Mouse (Mus musculus) lung, postnatal 0 days (tissue): ENCODE measurements around the gene Prim2. TPM values are rescaled to one million over a fixed set of nuclear protein-coding genes. Genes with fewer than 3 reads are reported as not detected.

Source experiments
- ATAC-seq: fragments of 200-750 bp; cut with Nextera tagmentation; 2 replicates; pipeline ENCODE4 v1.8.0; 2017; ENCODE audit warnings: moderate library complexity
- DNase-seq: peaks from one replicate; pipeline ENCODE4 v3.0.0-alpha.2; 2016; ENCODE audit warnings: low spot score
- H3K27ac ChIP-seq: fragments of 300-500 bp; sonication (generic); 2 replicates; pipeline ENCODE4 v1.5.1; 2014; ENCODE audit warnings: antibody characterized with exemption, mild to moderate bottlenecking, low read length, mixed read lengths
- H3K27me3 ChIP-seq: fragments of 300-500 bp; sonication (generic); replicated peaks from 2 replicates; pipeline ENCODE4 v1.6.1; 2014; ENCODE audit warnings: low read length, mixed read lengths; ENCODE audit not compliant: insufficient read depth
- H3K36me3 ChIP-seq: fragments of 300-500 bp; sonication (generic); 2 replicates; pipeline ENCODE4 v1.6.1; 2014; ENCODE audit warnings: low read length, mixed read lengths; ENCODE audit not compliant: insufficient read depth
- H3K4me1 ChIP-seq: fragments of 300-500 bp; sonication (generic); 2 replicates; pipeline ENCODE4 v1.6.1; 2014; ENCODE audit warnings: antibody characterized with exemption, low read depth, low read length, mixed read lengths; ENCODE audit not compliant: insufficient read depth
- H3K4me2 ChIP-seq: fragments of 300-500 bp; sonication (generic); replicated peaks from 2 replicates; pipeline ENCODE4 v1.6.1; 2014; ENCODE audit warnings: low read depth, mild to moderate bottlenecking, low read length, moderate library complexity, mixed read lengths
- H3K4me3 ChIP-seq: fragments of 300-500 bp; sonication (generic); 2 replicates; pipeline ENCODE4 v1.5.1; 2014; ENCODE audit warnings: low read depth, low read length
- H3K9ac ChIP-seq: fragments of 300-500 bp; sonication (generic); replicated peaks from 2 replicates; pipeline ENCODE4 v1.6.1; 2014; ENCODE audit warnings: low read depth, mild to moderate bottlenecking
- H3K9me3 ChIP-seq: fragments of 300-500 bp; sonication (generic); 2 replicates; pipeline ENCODE4 v1.6.1; 2016; ENCODE audit warnings: low read length, mixed read lengths
- CTCF ChIP-seq: IDR thresholded peaks from 2 replicates; pipeline ENCODE4 v1.5.1; 2016; ENCODE audit warnings: antibody characterized with exemption, mild to moderate bottlenecking
- EP300 ChIP-seq: IDR thresholded peaks from 2 replicates; pipeline ENCODE4 v1.6.1; 2016; ENCODE audit warnings: antibody characterized with exemption, mild to moderate bottlenecking, control low read depth
- WGBS: fragments of 180-500 bp; shearing (Covaris S2); extraction: QIAGEN DNeasy Blood & Tissue Kit; methylation state at CpG from one replicate; pipeline ENCODE4 v1.1.7; 2014; 5-methylcytosine and 5-hydroxymethylcytosine counted together
- polyA plus RNA-seq: library from polyadenylated mRNA; unstranded; fragments of >200 nt; fragmentation: Nextera tagmentation; extraction: Ambion mirVana; gene quantifications from 2 replicates; pipeline ENCODE4 v1.2.1, GENCODE M21; 2015

Gene Prim2
- polyA plus RNA-seq, 1 experiment from 2014 or later = 7.1 TPM

- TF ChIP-seq EP300 (no peak), CTCF (no peak)
- 89% methylated on average over 3 of the region's 3 CpGs for WGBS
- ATAC-seq = no peak
- Histone ChIP-seq H3K4me3 (no peak overlapping the region), H3K4me1 (no peaks in the 10 kb centered on the region), H3K27me3 (no peaks in the 10 kb centered on the region), H3K4me2 (no peak overlapping the region), H3K9ac (no peak overlapping the region), H3K36me3 (no peaks in the 10 kb centered on the region), H3K9me3 (no peaks in the 10 kb centered on the region), H3K27ac (no peak overlapping the region)
- DNase-seq = no peak
Measured at GRCm38 (mm10) chr1:33458950-33459349, 210.6 kb downstream of the Prim2 start.

DNA sequence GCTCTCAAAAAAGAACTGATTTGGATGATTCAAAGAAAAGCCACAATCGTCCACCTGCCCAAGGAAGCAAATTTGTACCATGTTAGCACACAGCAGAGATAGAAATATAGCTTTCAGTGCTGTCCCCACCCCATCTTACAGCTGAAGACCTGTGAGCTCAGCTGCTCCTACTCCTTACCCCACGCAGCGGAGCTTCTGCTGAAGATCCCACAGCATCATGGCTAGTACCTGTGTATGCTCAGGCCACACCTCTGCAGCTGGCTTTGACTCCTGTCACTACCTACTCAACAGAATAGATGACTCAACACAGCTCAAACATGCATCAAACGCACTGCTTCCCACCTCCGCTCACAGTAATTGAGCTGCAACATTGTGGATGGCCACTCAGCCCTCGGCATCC is 215.3 kb downstream of the Prim2 start:
- Histone ChIP-seq H3K9me3 (no peaks in the 10 kb centered on the region), H3K4me1 (no peaks in the 10 kb centered on the region), H3K4me2 (no peak overlapping the region), H3K27me3 (no peaks in the 10 kb centered on the region), H3K36me3 (no peaks in the 10 kb centered on the region), H3K9ac (no peak overlapping the region), H3K27ac (no peak overlapping the region), H3K4me3 (no peak overlapping the region)
- DNase-seq (no peak), ATAC-seq (no peak)
- 90% methylated on average over 6 of the region's 6 CpGs for WGBS
- no peak for TF ChIP-seq CTCF
- no peak for TF ChIP-seq EP300

DNA sequence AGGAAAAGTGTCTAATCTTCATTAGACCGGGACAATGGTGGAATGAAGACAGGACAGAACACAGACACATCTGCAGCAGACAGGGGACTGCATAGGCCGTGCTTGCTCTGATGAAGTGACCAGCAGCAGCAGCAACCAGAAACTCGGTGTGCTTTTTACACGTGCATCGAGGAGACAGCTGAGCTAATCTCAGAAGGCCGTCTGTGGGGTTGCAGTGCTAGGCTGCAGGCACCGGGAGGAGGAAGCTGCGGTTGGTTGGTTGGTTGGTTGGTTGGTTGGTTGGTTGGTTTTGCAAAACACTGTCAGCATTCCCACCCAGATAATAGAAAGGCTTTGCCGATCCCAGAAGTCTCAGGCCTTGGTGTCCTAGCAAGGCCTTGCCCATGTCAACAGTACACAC is 216.3 kb downstream of the Prim2 start:
- Histone ChIP-seq H3K9ac (no peak overlapping the region), H3K27ac (no peak overlapping the region), H3K27me3 (no peaks in the 10 kb centered on the region), H3K4me2 (no peak overlapping the region), H3K9me3 (no peaks in the 10 kb centered on the region), H3K4me1 (no peaks in the 10 kb centered on the region), H3K36me3 (no peaks in the 10 kb centered on the region), H3K4me3 (no peak overlapping the region)
- ATAC-seq (no peak), DNase-seq (no peak)
- TF ChIP-seq CTCF = no peak
- TF ChIP-seq EP300 = no peak
- WGBS = 82% methylated on average over 9 of the region's 9 CpGs

DNA sequence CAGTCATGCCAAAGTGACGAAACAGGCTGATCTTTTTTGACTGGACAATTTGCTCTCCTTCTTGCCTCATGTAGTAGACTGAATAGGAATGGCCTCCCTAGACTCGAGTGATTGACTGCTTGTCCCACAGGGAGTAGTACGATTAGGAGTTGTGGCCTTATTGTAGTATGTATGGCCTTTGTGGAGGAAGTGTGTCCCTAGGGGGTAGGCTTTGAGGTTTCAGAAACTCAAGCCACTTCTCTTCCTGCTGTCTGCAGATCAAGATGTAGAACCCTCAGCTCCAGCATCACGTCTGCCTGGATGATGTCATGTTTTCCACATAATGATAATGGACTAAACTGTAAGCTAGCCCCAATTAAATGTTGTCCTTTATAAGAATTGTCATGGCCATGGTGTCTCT is 222.4 kb downstream of the Prim2 start:
- ATAC-seq (no peak), DNase-seq (no peak)
- no peak overlapping the region for H3K9ac ChIP-seq
- no peaks in the 10 kb centered on the region for H3K27me3 ChIP-seq
- no peak overlapping the region for H3K27ac ChIP-seq
- H3K4me1 ChIP-seq = no peaks in the 10 kb centered on the region
- no peak overlapping the region for H3K4me2 ChIP-seq
- no peaks in the 10 kb centered on the region for H3K36me3 ChIP-seq
- WGBS = 75% methylated on average over 4 of the region's 4 CpGs
- H3K9me3 ChIP-seq = no peaks in the 10 kb centered on the region
- H3K4me3 ChIP-seq = no peak overlapping the region
- TF ChIP-seq CTCF (no peak), EP300 (no peak)

DNA sequence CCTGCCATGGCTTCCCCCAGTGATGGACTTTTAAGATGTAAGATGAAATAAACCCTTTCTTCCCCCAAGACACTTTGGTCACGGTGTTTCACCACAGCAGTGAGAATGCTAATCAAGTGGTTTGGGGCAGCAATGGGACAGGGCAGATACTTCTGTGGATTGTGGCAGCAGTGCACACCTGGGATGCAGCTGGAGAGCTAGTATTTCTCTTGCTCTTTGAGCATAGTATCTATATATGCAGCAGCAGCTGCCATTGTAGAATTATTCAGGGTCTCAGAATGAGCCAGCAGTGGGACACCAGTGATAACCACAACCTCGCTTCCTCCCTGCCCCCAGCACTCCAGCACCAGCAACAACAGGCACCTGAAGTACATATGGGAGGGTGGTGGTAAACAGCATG is 233.4 kb downstream of the Prim2 start:
- Histone ChIP-seq H3K4me1 (no peaks in the 10 kb centered on the region), H3K9ac (no peak overlapping the region), H3K4me3 (no peak overlapping the region), H3K36me3 (no peaks in the 10 kb centered on the region), H3K4me2 (no peak overlapping the region), H3K27ac (no peak overlapping the region), H3K9me3 (no peaks in the 10 kb centered on the region), H3K27me3 (no peaks in the 10 kb centered on the region)
- ATAC-seq = no peak
- DNase-seq = peak; percentile 3
- TF ChIP-seq EP300 (no peak), CTCF (no peak)
- 82% methylated on average over 2 of the region's 2 CpGs for WGBS

Other genes starting within 250 kb of the Prim2 start
- gene Rab23, start 50.1 kb upstream of the Prim2 start, polyA plus RNA-seq = 13.1 and 14.2 TPM in 2 replicates
- gene Bag2, start 88.0 kb upstream of the Prim2 start, polyA plus RNA-seq = 16.3 and 17.4 TPM in 2 replicates
- 11.3 and 12.2 TPM in 2 replicates for gene Zfp451, start 144.8 kb upstream of the Prim2 start, polyA plus RNA-seq
- gene Bend6, start 238.0 kb upstream of the Prim2 start, polyA plus RNA-seq = 0.45 and 0.63 TPM in 2 replicates
- gene Dst, start 238.4 kb upstream of the Prim2 start, polyA plus RNA-seq = 18.1 and 19.8 TPM in 2 replicates